Mouse (Mus musculus) kidney, adult 2 months (tissue): Measurements from ENCODE around the gene St8sia6. TPM values are rescaled to one million over a fixed set of nuclear protein-coding genes. Genes with fewer than 3 reads are reported as not detected.

ENCODE experiments used
- DNase-seq: peaks from one replicate; pipeline ENCODE4 v3.0.0; 2021
- H3K27ac ChIP-seq: fragments of 200-500 bp; 2 replicates; pipeline ENCODE4 v1.5.1; 2012; ENCODE audit warnings: low read depth, low read length, control low read depth, inconsistent platforms; ENCODE audit not compliant: insufficient read depth
- H3K27me3 ChIP-seq: fragments of 200-500 bp; replicated peaks from 2 replicates; pipeline ENCODE4 v1.6.1; 2012; ENCODE audit warnings: mild to moderate bottlenecking, moderate library complexity, low read length, inconsistent platforms; ENCODE audit not compliant: control insufficient read depth, insufficient read depth
- H3K36me3 ChIP-seq: fragments of 200-500 bp; 2 replicates; pipeline ENCODE4 v1.6.1; 2012; ENCODE audit warnings: mild to moderate bottlenecking, moderate library complexity, low read length, inconsistent platforms; ENCODE audit not compliant: control insufficient read depth, insufficient read depth
- H3K4me1 ChIP-seq: fragments of 200-500 bp; 2 replicates; pipeline ENCODE4 v1.6.1; 2011; ENCODE audit warnings: low read length; ENCODE audit not compliant: control insufficient read depth, insufficient read depth
- H3K4me3 ChIP-seq: fragments of 200-500 bp; 2 replicates; pipeline ENCODE4 v1.5.1; 2011; ENCODE audit warnings: mild to moderate bottlenecking, low read depth, low read length, control low read depth; ENCODE audit not compliant: insufficient read depth
- CTCF ChIP-seq: fragments of 200-500 bp; conservative IDR thresholded peaks from 2 replicates; pipeline ENCODE4 v1.5.1; 2011; ENCODE audit warnings: low read depth, mild to moderate bottlenecking, control low read depth, low read length, moderate library complexity, mixed read lengths; ENCODE audit not compliant: insufficient read depth, insufficient read length
- POLR2A ChIP-seq: fragments of 200-500 bp; IDR thresholded peaks from one replicate; pipeline ENCODE4 v1.6.1; 2011; ENCODE audit warnings: low read depth, low read length, control low read depth
- WGBS: fragments of 180-500 bp; shearing (Covaris S2); methylation state at CpG from one replicate; pipeline ENCODE4 v1.1.7; 2018; 5-methylcytosine and 5-hydroxymethylcytosine counted together
- polyA plus RNA-seq: library from polyadenylated mRNA; depleted of rRNA; stranded (reverse); fragments of >200 nt; gene quantifications from 2 replicates; pipeline ENCODE4 v1.2.3, GENCODE M21; 2012

The St8sia6 gene
- polyA plus RNA-seq, 1 experiment, result 4.0 TPM

DNA sequence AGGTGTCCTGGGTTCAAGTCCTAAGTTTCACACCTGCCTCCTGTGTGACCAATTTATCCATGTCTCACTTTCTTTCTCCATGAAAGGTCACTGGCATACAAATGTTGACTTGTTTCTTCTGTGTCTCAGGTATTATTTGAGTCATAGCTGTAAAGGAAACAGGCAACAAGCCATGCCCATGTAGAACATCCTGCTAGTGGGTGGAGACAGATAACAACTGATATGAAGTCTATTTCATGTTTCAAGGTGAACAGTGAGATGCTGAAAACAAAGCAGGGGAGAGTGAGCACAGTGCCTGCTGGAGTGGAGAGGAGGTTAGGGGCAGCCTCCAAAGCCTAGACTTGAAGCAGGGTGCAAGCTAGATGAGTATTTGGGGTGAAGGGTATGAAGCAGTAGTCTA, 33.5 kb downstream of the St8sia6 start:
- TF ChIP-seq POLR2A (no peak), CTCF (no peak)
- H3K27ac ChIP-seq, result no peak overlapping the region

DNA sequence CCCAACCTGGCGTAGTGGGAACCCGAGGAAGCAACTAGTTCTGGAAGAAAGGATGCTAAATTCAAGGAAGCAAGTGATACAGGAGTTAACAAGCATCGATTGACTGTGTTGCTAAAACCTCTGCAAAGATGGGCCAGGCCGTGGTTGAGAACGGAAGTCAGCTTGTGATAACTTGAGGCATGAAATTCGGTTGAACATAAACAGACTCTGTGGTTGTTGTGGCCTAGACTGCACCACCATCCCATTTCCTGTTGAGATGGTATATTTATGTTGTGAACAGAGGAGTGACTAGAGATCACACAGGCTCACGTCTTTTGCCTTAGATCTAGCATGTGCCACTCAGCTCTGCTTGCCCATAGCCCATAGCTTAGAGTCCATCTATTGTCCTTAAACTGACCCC, 36.5 kb downstream of the St8sia6 start:
- Histone ChIP-seq H3K27me3 (no peaks in the 10 kb centered on the region), H3K36me3 (no peaks in the 10 kb centered on the region), H3K27ac (no peak overlapping the region), H3K4me1 (no peaks in the 10 kb centered on the region), H3K4me3 (no peak overlapping the region)
- no peak for TF ChIP-seq CTCF
- no peak for TF ChIP-seq POLR2A
- no peak for DNase-seq
- WGBS, result 81% methylated on average over 7 of the region's 7 CpGs

More for the DNA sequence above, 33.5 kb downstream of the St8sia6 start:
- H3K4me3 ChIP-seq, result no peak overlapping the region
- peaks cover 8% of the 10 kb centered on the region; the same call in 1 of the 2 replicates for H3K4me1 ChIP-seq
- no peaks in the 10 kb centered on the region; the same call in 1 of the 2 replicates for H3K36me3 ChIP-seq
- no peaks in the 10 kb centered on the region for H3K27me3 ChIP-seq
- DNase-seq, result no peak

DNA sequence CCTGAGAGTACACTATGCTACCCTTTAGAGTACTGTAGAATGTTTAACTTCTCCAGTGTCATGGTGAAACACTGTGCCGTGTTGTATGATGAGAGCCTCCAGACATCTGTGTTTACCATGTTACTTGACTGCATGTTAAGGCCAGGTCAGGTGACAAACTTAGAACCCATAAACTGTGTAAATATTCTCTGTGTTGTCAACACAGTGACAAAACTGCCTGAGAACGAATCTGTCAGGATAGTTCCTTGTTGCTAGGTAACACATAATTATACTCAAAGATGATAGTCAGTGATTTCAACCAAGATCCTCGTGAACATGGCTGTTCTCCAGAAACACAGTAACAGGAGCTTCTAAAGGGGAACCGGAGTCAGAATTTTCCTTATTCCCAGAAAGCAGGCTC, 38.1 kb downstream of the St8sia6 start:
- Histone ChIP-seq H3K27me3 (no peaks in the 10 kb centered on the region), H3K36me3 (no peaks in the 10 kb centered on the region), H3K27ac (no peak overlapping the region), H3K4me3 (no peak overlapping the region), H3K4me1 (no peaks in the 10 kb centered on the region)
- WGBS, result 69% methylated on average over 4 of the region's 4 CpGs
- TF ChIP-seq CTCF (no peak), POLR2A (no peak)
- no peak for DNase-seq

DNA sequence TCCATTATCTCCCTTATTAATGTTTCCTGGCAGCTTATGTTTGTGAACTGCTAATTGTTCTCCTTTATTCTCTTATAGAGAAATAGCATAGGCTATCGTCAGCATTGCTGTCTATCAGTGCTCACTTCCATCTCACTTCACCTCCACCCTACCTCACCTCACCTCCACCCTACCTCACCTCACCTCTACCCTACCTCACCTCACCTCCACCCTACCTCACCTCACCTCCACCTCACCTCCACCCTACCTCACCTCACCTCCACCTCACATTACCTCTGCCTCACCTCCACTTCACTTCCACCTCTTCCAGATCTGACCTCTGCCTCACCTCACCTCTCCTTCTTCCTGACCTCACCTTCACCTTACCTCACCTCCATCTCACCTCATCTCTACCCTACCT, 42.2 kb downstream of the St8sia6 start:
- Histone ChIP-seq H3K27me3 (no peaks in the 10 kb centered on the region), H3K36me3 (no peaks in the 10 kb centered on the region), H3K4me3 (no peak overlapping the region), H3K4me1 (no peaks in the 10 kb centered on the region), H3K27ac (no peak overlapping the region)
- no peak for DNase-seq
- WGBS, result 83% methylated on average over 1 of the region's 1 CpGs
- no peak for TF ChIP-seq CTCF
- TF ChIP-seq POLR2A, result no peak

DNA sequence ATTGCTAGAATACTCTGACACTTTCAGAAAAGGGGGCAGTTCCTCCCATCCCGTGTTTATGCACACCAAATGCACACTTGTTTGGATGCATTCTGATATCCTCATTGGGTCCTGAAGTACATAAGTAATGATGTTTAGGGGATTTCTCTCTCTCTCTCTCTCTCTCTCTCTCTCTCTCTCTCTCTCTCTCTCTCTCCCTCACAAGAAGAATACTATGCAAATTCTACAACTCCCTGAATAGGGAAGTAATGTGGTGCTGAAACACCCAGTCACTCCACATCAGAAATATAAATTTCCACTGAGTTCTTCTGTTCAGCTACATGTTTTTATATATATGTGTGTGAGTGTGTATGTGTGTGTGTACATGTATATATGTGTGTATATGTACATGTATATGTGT, 43.1 kb downstream of the St8sia6 start:
- Histone ChIP-seq H3K27ac (peak overlapping the region; percentile 60; the same call in 1 of the 2 replicates), H3K4me1 (no peaks in the 10 kb centered on the region), H3K36me3 (no peaks in the 10 kb centered on the region), H3K27me3 (no peaks in the 10 kb centered on the region), H3K4me3 (no peak overlapping the region)
- DNase-seq, result no peak
- 53% methylated on average over 1 of the region's 1 CpGs for WGBS
- TF ChIP-seq CTCF (no peak), POLR2A (no peak)

DNA sequence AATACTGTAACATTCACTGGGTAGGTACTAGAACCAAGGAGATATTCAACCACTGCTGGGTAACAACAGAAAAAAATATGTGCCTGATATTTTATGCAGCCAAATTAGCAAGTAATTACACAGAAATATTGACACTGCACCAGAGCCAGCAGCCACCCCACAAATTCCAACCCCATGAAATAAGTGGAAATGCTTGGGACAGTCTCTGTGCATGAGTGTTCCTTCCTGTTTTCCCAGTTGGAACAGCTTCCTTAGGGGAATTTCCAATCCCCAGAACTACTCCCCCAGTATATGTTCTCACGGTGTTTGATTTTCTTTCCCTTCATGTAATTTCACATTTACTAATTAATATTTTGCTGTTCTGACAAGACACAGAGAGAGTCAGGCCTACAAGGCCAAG, 43.8 kb downstream of the St8sia6 start:
- no peaks in the 10 kb centered on the region for H3K36me3 ChIP-seq
- H3K4me1 ChIP-seq, result no peaks in the 10 kb centered on the region
- TF ChIP-seq CTCF (no peak), POLR2A (no peak)
- no peak for DNase-seq
- WGBS, result 34% methylated on average over 1 of the region's 1 CpGs
- H3K4me3 ChIP-seq, result no peak overlapping the region
- H3K27me3 ChIP-seq, result no peaks in the 10 kb centered on the region
- H3K27ac ChIP-seq, result peak overlapping the region; percentile 60

DNA sequence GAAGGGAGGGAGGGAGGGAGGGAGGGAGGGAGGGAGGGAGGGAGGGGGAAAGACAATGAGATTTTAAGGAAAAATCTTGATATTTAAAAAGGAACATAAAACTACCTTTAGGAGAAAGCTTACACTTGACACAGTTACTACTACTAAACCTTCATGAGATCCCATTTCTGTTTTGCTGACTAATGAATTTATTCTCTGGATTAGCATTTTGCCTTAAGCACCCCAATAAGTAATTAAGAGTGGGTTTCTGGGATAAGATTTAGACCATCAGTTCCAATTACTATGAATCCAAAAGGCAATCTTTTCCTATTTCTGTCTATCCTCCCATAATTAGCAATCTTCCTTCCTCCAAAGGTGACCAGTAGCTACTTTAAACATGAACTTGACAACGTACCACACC, 44.7 kb downstream of the St8sia6 start:
- TF ChIP-seq CTCF, result no peak
- TF ChIP-seq POLR2A, result no peak
- H3K4me1 ChIP-seq, result no peaks in the 10 kb centered on the region
- H3K27me3 ChIP-seq, result no peaks in the 10 kb centered on the region
- H3K27ac ChIP-seq, result no peak overlapping the region
- H3K36me3 ChIP-seq, result no peaks in the 10 kb centered on the region
- 74% methylated on average over 1 of the region's 1 CpGs for WGBS
- no peak for DNase-seq
- no peak overlapping the region for H3K4me3 ChIP-seq

DNA sequence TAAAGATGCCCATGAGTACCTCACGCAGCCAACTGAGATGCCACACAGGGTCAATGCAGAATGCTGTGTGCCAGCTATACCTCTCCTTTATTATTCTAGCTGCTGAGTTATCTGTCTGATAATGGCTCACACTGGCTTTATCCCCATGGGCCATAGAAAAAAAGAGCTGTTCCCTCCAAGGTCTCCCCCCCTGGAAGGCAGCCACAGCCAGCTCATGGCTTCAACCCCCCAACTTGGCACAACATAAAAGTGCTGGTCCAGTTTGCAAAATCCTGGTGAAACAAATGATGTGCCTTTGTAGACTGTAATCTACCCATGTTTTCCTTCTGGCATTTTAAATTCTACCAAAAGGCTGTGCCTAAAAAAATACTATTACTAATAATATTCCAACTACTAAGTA, 46.3 kb downstream of the St8sia6 start:
- DNase-seq, result no peak
- H3K4me3 ChIP-seq, result no peak overlapping the region
- no peaks in the 10 kb centered on the region for H3K36me3 ChIP-seq
- 100% methylated on average over 1 of the region's 1 CpGs for WGBS
- TF ChIP-seq CTCF (no peak), POLR2A (no peak)
- H3K27ac ChIP-seq, result no peak overlapping the region
- no peaks in the 10 kb centered on the region for H3K27me3 ChIP-seq
- H3K4me1 ChIP-seq, result no peaks in the 10 kb centered on the region
